Mouse (Mus musculus) heart, embryonic 14.5 days (tissue): ENCODE results near the gene Snx32. TPM values are rescaled to one million over a fixed set of nuclear protein-coding genes. Genes with fewer than 3 reads are reported as not detected.
"Not testable (repeated sequence)": the region's sequence is repeated elsewhere in the genome, so short reads cannot be mapped to it uniquely, and the experiment has no call there.

Experiments
- ATAC-seq: fragments of 200-750 bp; cut with Nextera tagmentation; 2 replicates; pipeline ENCODE4 v1.8.0; 2017; ENCODE audit warnings: low read depth, moderate TSS enrichment; ENCODE audit not compliant: insufficient number of reproducible peaks, insufficient read depth, low FRiP score
- H3K27ac ChIP-seq, 2 experiments: fragments of 200-500 bp in 1 of 2; fragments of 300-500 bp in 1 of 2; sonication (generic) in 1 of 2; replicated peaks in 1 of 2; 2 replicates each; pipeline ENCODE4 v1.5.1; 2012 to 2014; ENCODE audit warnings: low read depth in 2 of 2, low read length in 2 of 2, control low read depth in 1 of 2, mild to moderate bottlenecking in 1 of 2, mixed read lengths in 1 of 2; ENCODE audit not compliant: control insufficient read depth in 1 of 2, insufficient read depth in 1 of 2
- H3K27me3 ChIP-seq: fragments of 300-500 bp; sonication (generic); 2 replicates; pipeline ENCODE4 v1.6.1; 2014; ENCODE audit warnings: mild to moderate bottlenecking, low read length, control low read depth; ENCODE audit not compliant: control insufficient read depth, insufficient read depth
- H3K36me3 ChIP-seq: fragments of 300-500 bp; sonication (generic); 2 replicates; pipeline ENCODE4 v1.6.1; 2014; ENCODE audit warnings: mild to moderate bottlenecking, control low read depth, low read length, mixed read lengths; ENCODE audit not compliant: control insufficient read depth, insufficient read depth
- H3K4me1 ChIP-seq, 2 experiments: fragments of 200-500 bp in 1 of 2; fragments of 300-500 bp in 1 of 2; sonication (generic) in 1 of 2; 2 replicates each; pipeline ENCODE4 v1.6.1; 2012 to 2014; ENCODE audit warnings: low read length in 2 of 2, control low read depth in 1 of 2, mixed read lengths in 1 of 2; ENCODE audit not compliant: control insufficient read depth in 2 of 2, insufficient read depth in 2 of 2
- H3K4me2 ChIP-seq: fragments of 300-500 bp; sonication (generic); 2 replicates; pipeline ENCODE4 v1.6.1; 2014; ENCODE audit warnings: mild to moderate bottlenecking, low read length
- H3K4me3 ChIP-seq, 2 experiments: fragments of 200-500 bp in 1 of 2; fragments of 300-500 bp in 1 of 2; sonication (generic) in 1 of 2; 2 replicates each; pipeline ENCODE4 v1.5.1; 2012 to 2014; ENCODE audit warnings: low read length in 2 of 2, mild to moderate bottlenecking in 2 of 2, control low read depth in 1 of 2, low read depth in 1 of 2, moderate library complexity in 1 of 2; ENCODE audit not compliant: control insufficient read depth in 1 of 2, insufficient read depth in 1 of 2
- H3K9ac ChIP-seq: fragments of 300-500 bp; sonication (generic); 2 replicates; pipeline ENCODE4 v1.6.1; 2014; ENCODE audit warnings: mild to moderate bottlenecking, low read length
- H3K9me3 ChIP-seq: fragments of 300-500 bp; sonication (generic); 2 replicates; pipeline ENCODE4 v1.6.1; 2016; ENCODE audit warnings: low read length, control low read depth; ENCODE audit not compliant: control insufficient read depth
- WGBS: fragments of 180-500 bp; shearing (Covaris S2); extraction: QIAGEN DNeasy Blood & Tissue Kit; methylation state at CpG from one replicate; pipeline ENCODE4 v1.1.7; 2014; 5-methylcytosine and 5-hydroxymethylcytosine counted together
- polyA plus RNA-seq: library from polyadenylated mRNA; unstranded; fragments of >200 nt; fragmentation: Nextera tagmentation; extraction: Ambion mirVana; gene quantifications from 2 replicates; pipeline ENCODE4 v1.2.1, GENCODE M21; 2014

Snx32 gene
- polyA plus RNA-seq, 1 experiment from 2014 or later: 17.9 TPM

DNA sequence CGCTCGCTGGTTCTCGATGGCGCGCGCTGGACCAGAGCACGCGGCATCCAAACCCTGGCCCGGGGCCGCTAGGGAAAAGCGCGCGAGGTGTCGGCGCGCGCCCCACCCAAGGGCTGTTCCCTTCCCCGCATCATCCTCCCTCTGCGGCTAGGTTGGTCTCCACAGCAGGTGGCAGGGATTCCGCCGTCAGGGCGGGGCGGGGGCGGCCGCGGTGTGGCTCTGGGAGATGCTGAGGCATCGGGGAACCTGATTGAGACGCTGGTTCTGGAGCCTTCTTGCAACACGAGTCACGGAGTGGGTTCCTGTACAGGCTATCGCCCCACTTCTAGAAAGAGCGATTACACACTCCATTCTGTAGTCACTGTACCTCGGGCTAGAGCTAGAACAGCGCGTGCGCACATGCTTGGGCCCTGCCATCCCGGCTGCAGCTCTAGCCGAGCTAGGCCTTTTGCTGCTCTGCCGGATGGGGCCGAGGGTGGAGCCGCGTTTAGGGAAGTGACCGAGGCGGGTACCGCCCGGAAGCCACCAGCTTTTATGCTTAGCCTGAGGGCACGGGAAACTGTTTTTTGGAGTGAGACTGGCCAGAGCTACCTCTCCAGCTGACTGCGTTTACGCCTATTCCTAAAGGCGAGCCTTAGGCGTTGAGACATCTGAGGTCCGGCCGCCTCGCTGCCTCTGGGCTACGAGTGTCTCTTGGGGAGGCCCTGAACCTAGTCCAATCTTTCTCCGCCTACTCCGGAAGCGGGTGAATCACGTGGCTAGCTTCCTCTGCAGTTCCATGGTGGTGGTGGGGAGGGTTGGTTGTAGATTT lies 19.2 kb downstream of the Snx32 start:
- Histone ChIP-seq H3K9me3 (no peaks in the 10 kb centered on the region), H3K9ac (peak overlapping the region; percentile 99), H3K36me3 (peaks cover 50% of the 10 kb centered on the region), H3K4me1 (peaks cover 11 to 27% of the 10 kb centered on the region in 2 experiments), H3K4me2 (peak overlapping the region; percentile 92), H3K4me3 (peak overlapping the region; percentile 98 to 99), H3K27ac (peak overlapping the region; percentile 96 to 100), H3K27me3 (no peaks in the 10 kb centered on the region)
- WGBS: 0% methylated on average over 57 of the region's 59 CpGs
- ATAC-seq: peak; percentile 11; the same call in 1 of the 2 replicates

DNA sequence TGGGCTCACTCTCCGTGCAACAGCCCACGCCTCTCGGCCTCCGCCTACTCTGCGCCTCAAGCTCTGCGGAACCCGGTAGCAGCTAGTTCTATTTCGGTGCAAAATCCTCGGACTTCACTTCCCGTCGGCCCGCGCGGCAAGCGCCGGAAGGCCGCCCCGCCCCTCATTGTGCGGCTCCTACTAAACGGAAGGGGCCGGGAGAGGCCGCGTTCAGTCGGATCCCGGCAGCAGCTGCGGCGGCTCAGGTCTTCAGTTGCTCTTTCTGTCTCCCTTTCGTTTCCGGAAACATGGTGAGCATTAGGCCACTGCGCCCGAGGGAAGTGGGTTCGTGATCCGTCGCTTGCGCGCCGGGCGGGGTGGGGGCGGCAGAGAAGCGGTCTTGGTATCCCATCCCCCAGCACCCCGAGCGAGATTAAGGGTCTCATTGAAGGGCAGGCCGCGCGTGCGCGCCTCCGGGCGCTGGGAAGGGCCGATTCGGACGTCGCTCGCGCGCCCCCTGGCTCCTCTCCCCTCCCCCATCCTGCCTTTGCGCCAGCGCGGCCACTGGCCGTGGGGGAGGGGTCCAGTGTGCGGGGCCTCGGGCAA lies 19.9 kb downstream of the Snx32 start, which contains the start of gene Cfl1:
Gene Cfl1 (plus strand): TSS at position 143 of the 585 bp plus-strand sequence.
- H3K9me3 ChIP-seq: no peaks in the 10 kb centered on the region
- peaks cover 50% of the 10 kb centered on the region for H3K36me3 ChIP-seq
- peak within 1 kb of the TSS; percentile 96 to 100 for H3K27ac ChIP-seq
- peaks cover 11 to 27% of the 10 kb centered on the region in 2 experiments for H3K4me1 ChIP-seq
- ATAC-seq: peak; percentile 61
- H3K4me3 ChIP-seq: peak within 1 kb of the TSS; percentile 98 to 99
- under 1% methylated on average over 61 of the region's 62 CpGs for WGBS
- no peaks in the 10 kb centered on the region for H3K27me3 ChIP-seq
- peak within 1 kb of the TSS; percentile 92 for H3K4me2 ChIP-seq
- H3K9ac ChIP-seq: peak within 1 kb of the TSS; percentile 99

DNA sequence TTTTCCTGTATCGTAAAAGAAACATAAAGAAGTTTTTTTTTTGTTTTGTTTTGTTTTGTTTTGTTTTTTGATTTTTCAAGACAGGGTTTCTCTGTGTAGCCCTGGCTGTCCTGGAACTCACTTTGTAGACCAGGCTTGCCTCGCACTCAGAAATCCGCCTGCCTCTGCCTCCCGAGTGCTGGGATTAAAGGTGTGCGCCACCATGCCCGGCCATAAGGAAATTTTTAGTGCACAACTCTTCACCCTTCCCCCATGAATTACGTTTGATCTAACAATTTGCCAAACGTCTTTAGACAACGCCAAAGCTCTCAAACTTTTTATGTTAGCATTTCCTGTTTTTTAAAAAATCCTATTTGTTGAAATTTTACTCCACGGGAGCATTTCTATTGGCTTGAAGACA lies 20.6 kb downstream of the Snx32 start:
- peak overlapping the region; percentile 92 for H3K4me2 ChIP-seq
- peak overlapping the region; percentile 48 to 100 for H3K27ac ChIP-seq
- 48% methylated on average over 10 of the region's 10 CpGs for WGBS
- peaks cover 11 to 27% of the 10 kb centered on the region in 2 experiments for H3K4me1 ChIP-seq
- 0 out of 4 replicates have a peak overlapping the region, but pooled peaks of 1 of the 2 experiments have one; percentile 98 for H3K4me3 ChIP-seq
- H3K9ac ChIP-seq: peak overlapping the region; percentile 0; the same call in 1 of the 2 replicates
- H3K27me3 ChIP-seq, ATAC-seq, H3K9me3 ChIP-seq: not testable (repeated sequence)
- H3K36me3 ChIP-seq: peaks cover 51% of the 10 kb centered on the region

DNA sequence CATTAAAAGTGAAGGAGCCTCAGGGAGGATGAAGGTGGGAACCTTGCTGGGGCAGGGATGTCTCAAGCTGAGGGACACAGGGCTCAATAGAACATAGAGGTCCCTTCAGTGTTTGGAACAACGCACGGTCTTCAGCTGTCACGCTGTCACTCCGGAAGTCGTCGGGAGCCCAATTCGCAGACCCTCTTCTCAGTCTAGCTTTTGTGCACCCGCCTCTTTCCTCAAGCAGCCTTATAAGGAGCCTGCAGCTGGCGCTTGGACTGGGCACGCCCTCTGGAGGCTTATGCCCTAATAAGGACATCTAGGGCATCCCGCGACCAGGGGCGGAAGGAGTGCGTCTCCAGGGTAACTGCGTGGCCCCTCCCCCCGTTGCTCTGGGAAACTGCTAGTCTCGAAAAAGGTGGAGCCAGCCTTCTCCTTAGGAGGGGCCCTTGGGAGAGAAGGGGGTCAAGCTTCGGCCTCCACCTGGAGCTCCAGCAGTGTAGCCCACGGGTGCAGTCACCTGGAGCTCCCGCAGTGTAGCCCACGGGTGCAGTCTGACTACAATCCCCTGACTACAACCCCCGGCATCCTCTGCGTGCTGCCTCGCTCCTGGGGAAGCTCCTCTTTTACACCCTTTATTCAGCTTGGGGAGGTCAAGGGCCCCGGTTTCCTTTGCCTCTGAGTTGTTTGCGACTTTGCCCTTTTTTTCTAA lies 21.3 kb downstream of the Snx32 start:
- Histone ChIP-seq H3K27ac (peak overlapping the region; percentile 99 to 100), H3K4me2 (peak overlapping the region; percentile 92), H3K9me3 (no peaks in the 10 kb centered on the region), H3K27me3 (no peaks in the 10 kb centered on the region), H3K9ac (peak overlapping the region; percentile 74), H3K36me3 (peaks cover 51% of the 10 kb centered on the region), H3K4me3 (peak overlapping the region; percentile 51 to 58), H3K4me1 (peaks cover 11 to 27% of the 10 kb centered on the region in 2 experiments)
- WGBS: under 1% methylated on average over 26 of the region's 26 CpGs
- peak; percentile 79 for ATAC-seq

DNA sequence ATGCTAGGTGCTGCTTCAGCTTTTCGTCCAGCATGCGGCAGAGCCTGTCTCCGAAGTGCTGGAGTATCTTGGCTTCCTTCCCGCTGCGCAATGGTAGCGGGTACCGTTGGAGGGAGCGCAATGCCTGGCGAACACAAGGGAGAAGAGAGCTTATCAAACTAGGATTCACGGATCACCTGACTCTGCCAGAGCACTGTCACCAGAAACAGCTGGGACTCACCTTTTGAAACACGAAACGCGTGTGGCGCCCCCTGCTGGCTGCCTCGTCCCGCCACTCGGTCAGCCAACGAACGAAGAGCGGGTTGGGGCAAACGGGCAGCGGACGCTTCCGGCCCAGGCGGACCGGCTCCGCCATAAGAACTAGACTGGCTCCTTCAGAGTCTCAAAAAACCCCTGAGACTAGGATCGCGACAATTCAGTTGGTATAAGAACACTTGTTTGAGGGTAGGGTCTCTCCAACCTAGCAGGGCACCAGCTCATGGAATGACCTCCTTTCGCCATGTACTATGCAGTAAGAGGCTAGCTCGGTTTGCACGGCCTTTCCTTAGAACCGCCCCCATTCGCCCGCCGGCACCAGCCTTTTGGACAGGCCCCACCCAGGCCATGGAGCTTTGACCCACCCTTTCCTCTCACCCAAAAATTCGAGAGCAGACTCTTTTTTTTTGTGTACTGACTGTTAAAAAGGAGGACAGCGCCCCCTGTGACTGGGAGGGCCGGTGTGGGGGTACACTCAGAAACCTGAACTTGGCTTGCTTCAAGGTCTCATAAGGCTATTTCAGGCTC lies 22.4 kb downstream of the Snx32 start, which contains the start of gene Mus81:
Gene Mus81 (minus strand): TSS at position 635 of the 783 bp plus-strand sequence.
- peaks cover 11 to 24% of the 10 kb centered on the region in 2 experiments for H3K4me1 ChIP-seq
- peak; percentile 80 for ATAC-seq

GRCm38 (mm10) chr19:5486771-5487170 lies 23.6 kb downstream of the Snx32 start:
- peak overlapping the region; percentile 92 for H3K4me2 ChIP-seq
- 77% methylated on average over 4 of the region's 4 CpGs for WGBS
- no peak for ATAC-seq
- H3K27ac ChIP-seq: peak overlapping the region in 1 of 2 experiments; percentile 100; a peak in 1 of 4 replicates
- peaks cover 51% of the 10 kb centered on the region for H3K36me3 ChIP-seq
- no peak overlapping the region; the same call in 1 of the 2 replicates for H3K9ac ChIP-seq
- H3K4me3 ChIP-seq: no peak overlapping the region
- peaks cover 11 to 14% of the 10 kb centered on the region in 2 experiments for H3K4me1 ChIP-seq
- no peaks in the 10 kb centered on the region for H3K27me3 ChIP-seq
- no peaks in the 10 kb centered on the region for H3K9me3 ChIP-seq

More for the DNA sequence above, 22.4 kb downstream of the Snx32 start, which contains the start of gene Mus81:
- peak within 1 kb of the TSS; percentile 99 to 100 for H3K27ac ChIP-seq
- H3K9ac ChIP-seq: peak within 1 kb of the TSS; percentile 84
- H3K4me2 ChIP-seq: peak within 1 kb of the TSS; percentile 92
- H3K4me3 ChIP-seq: peak within 1 kb of the TSS; percentile 58 to 70
- under 1% methylated on average over 39 of the region's 39 CpGs for WGBS
- peaks cover 51% of the 10 kb centered on the region for H3K36me3 ChIP-seq
- no peaks in the 10 kb centered on the region for H3K9me3 ChIP-seq
- H3K27me3 ChIP-seq: no peaks in the 10 kb centered on the region
